Mouse (Mus musculus): ENCODE measurements around the gene Olfr746. TPM values are rescaled to one million over a fixed set of nuclear protein-coding genes. Genes with fewer than 3 reads are reported as not detected.

Gene Olfr746
- total RNA-seq (2015; ENCODE audit: low replicate concordance): not detected in 2 replicates
- not detected in 2 replicates for total RNA-seq (2017; ENCODE audit: low replicate concordance)

DNA sequence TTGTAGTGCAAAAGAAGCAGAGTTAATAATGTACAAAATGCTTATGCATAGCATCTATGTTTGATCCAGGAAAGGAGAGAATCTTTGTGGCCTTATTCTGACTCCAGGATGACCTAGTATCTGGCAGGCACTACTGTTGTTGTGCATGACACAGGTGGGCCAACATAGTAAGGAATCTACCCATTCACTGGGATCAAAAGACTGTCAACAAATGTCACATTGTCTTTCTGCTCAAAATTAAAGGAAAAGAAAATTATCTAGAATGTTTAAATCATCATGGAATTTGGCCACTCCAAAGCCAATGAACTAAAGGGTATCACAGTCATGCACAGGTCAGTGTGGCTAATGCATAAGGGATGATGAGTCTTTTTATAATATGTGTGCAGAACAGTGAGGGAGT lies at the start of gene Olfr746:
Gene Olfr746, plus strand, starts transcription at position 301 of the 400 bp plus-strand sequence.
- ATAC-seq (replicated peaks; ENCODE audit: low FRiP score, poor library complexity, severe bottlenecking): no peak

- no peak for ATAC-seq (replicated peaks; ENCODE audit: low FRiP score, poor library complexity, severe bottlenecking)
These were observed 32.3 kb upstream of the Olfr746 start, which contains the start of gene Olfr744 for GRCm38 (mm10) chr14:50614579-50614978. Olfr744 (plus strand) TSS chr14:50614879.

DNA sequence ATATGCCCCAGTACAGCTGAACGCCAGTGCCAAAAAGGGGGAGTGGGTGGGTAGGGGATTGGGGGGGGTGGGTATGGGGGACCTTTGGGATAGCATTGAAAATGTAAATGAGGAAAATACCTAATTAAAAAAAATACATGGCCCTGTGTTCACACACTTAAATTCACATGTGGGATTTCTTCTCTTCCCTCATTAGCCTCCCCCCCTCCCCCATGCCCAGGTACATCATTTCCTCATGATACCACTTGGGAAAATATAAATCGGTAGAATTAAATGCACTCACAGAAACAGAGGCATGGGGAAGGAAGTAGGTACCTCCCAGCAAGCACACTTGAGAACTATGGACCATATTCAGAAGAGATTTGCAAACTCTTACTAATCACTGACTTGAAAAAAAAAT lies 7.8 kb upstream of the Olfr746 start, which contains the start of gene Olfr745:
Gene Olfr745, plus strand, starts transcription at position 301 of the 400 bp plus-strand sequence.
- ATAC-seq (replicated peaks; ENCODE audit: low FRiP score, poor library complexity, severe bottlenecking): no peak

GRCm38 (mm10) chr14:50693106-50693505 lies 46.2 kb downstream of the Olfr746 start, which contains the start of gene Olfr747:
Olfr747 (minus strand) TSS chr14:50693206.
- no peak for ATAC-seq (replicated peaks; ENCODE audit: low FRiP score, poor library complexity, severe bottlenecking)

Other genes starting within 250 kb of the Olfr746 start
- gene Olfr738, start 239.5 kb upstream of the Olfr746 start, total RNA-seq (2015; ENCODE audit: low replicate concordance): not detected in 2 replicates
- not detected in 2 replicates for gene Olfr738, start 239.5 kb upstream of the Olfr746 start, total RNA-seq (2017; ENCODE audit: low replicate concordance)
- not detected in 2 replicates for gene Olfr739, start 228.5 kb upstream of the Olfr746 start, total RNA-seq (2015; ENCODE audit: low replicate concordance)
- not detected in 2 replicates for gene Olfr739, start 228.5 kb upstream of the Olfr746 start, total RNA-seq (2017; ENCODE audit: low replicate concordance)
- not detected in 2 replicates for gene Olfr740, start 201.5 kb upstream of the Olfr746 start, total RNA-seq (2015; ENCODE audit: low replicate concordance)
- gene Olfr740, start 201.5 kb upstream of the Olfr746 start, total RNA-seq (2017; ENCODE audit: low replicate concordance): not detected in 2 replicates
- not detected in 2 replicates for gene Olfr741, start 174.3 kb upstream of the Olfr746 start, total RNA-seq (2015; ENCODE audit: low replicate concordance)
- not detected in 2 replicates for gene Olfr741, start 174.3 kb upstream of the Olfr746 start, total RNA-seq (2017; ENCODE audit: low replicate concordance)
- gene Olfr742, start 143.5 kb upstream of the Olfr746 start, total RNA-seq (2015; ENCODE audit: low replicate concordance): not detected in 2 replicates
- not detected in 2 replicates for gene Olfr742, start 143.5 kb upstream of the Olfr746 start, total RNA-seq (2017; ENCODE audit: low replicate concordance)
- not detected in 2 replicates for gene Olfr743, start 125.2 kb upstream of the Olfr746 start, total RNA-seq (2015; ENCODE audit: low replicate concordance)
- not detected in 2 replicates for gene Olfr743, start 125.2 kb upstream of the Olfr746 start, total RNA-seq (2017; ENCODE audit: low replicate concordance)
- gene Olfr744, start 32.2 kb upstream of the Olfr746 start, total RNA-seq (2015; ENCODE audit: low replicate concordance): not detected in 2 replicates
- not detected in 2 replicates for gene Olfr744, start 32.2 kb upstream of the Olfr746 start, total RNA-seq (2017; ENCODE audit: low replicate concordance)
- gene Olfr745, start 7.7 kb upstream of the Olfr746 start, total RNA-seq (2015; ENCODE audit: low replicate concordance): not detected in 2 replicates
- not detected in 2 replicates for gene Olfr745, start 7.7 kb upstream of the Olfr746 start, total RNA-seq (2017; ENCODE audit: low replicate concordance)
- gene Olfr747, start 46.1 kb downstream of the Olfr746 start, total RNA-seq (2015; ENCODE audit: low replicate concordance): not detected in 2 replicates
- gene Olfr747, start 46.1 kb downstream of the Olfr746 start, total RNA-seq (2017; ENCODE audit: low replicate concordance): not detected in 2 replicates
- not detected in 2 replicates for gene Olfr748, start 60.3 kb downstream of the Olfr746 start, total RNA-seq (2015; ENCODE audit: low replicate concordance)
- gene Olfr748, start 60.3 kb downstream of the Olfr746 start, total RNA-seq (2017; ENCODE audit: low replicate concordance): not detected in 2 replicates
- not detected in 2 replicates for gene Olfr749, start 98.0 kb downstream of the Olfr746 start, total RNA-seq (2015; ENCODE audit: low replicate concordance)
- not detected in 2 replicates for gene Olfr749, start 98.0 kb downstream of the Olfr746 start, total RNA-seq (2017; ENCODE audit: low replicate concordance)
- 13.3 and 21.4 TPM in 2 replicates for gene Ttc5, start 138.4 kb downstream of the Olfr746 start, total RNA-seq (2015; ENCODE audit: low replicate concordance)
- gene Ttc5, start 138.4 kb downstream of the Olfr746 start, total RNA-seq (2017; ENCODE audit: low replicate concordance): 12.3 and 18.5 TPM in 2 replicates
- not detected in 2 replicates for gene Ccnb1ip1, start 160.6 kb downstream of the Olfr746 start, total RNA-seq (2015; ENCODE audit: low replicate concordance)
- gene Ccnb1ip1, start 160.6 kb downstream of the Olfr746 start, total RNA-seq (2017; ENCODE audit: low replicate concordance): not detected in 2 replicates
- 18.0 and 29.3 TPM in 2 replicates for gene Parp2, start 160.8 kb downstream of the Olfr746 start, total RNA-seq (2015; ENCODE audit: low replicate concordance)
- gene Parp2, start 160.8 kb downstream of the Olfr746 start, total RNA-seq (2017; ENCODE audit: low replicate concordance): 32.5 and 63.5 TPM in 2 replicates
- 12.3 and 13.8 TPM in 2 replicates for gene Tep1, start 223.5 kb downstream of the Olfr746 start, total RNA-seq (2015; ENCODE audit: low replicate concordance)
- 3.0 and 3.6 TPM in 2 replicates for gene Tep1, start 223.5 kb downstream of the Olfr746 start, total RNA-seq (2017; ENCODE audit: low replicate concordance)

Data from erythroid progenitor cell, adult 5-6 weeks (primary cell).